Mouse (Mus musculus): Measurements from ENCODE around the gene Chchd4. TPM values are rescaled to one million over a fixed set of nuclear protein-coding genes. Genes with fewer than 3 reads are reported as not detected.

Chchd4 gene
- polyA plus RNA-seq (2014; fragmentation: Illumina TruSeq; extraction: RNeasy Lipid Tissue Mini Kit (QIAGEN cat#74804); ENCODE audit: low read depth, low replicate concordance) = 9.6 TPM

GRCm38 (mm10) chr6:91472868-91473804 is at the start of gene Chchd4, which contains the start of gene Tmem43:
Gene Chchd4 (minus strand): TSS chr6:91473546.
Gene Tmem43 (plus strand): TSS chr6:91473703.

GRCm38 (mm10) chr6:91515545-91516449 is 42.5 kb upstream of the Chchd4 start, which contains the start of the genes Xpc and Lsm3:
Gene Xpc (minus strand): TSS chr6:91515888.
Gene Lsm3 (plus strand): TSS chr6:91515928.

Other genes with a start within 250 kb of the Chchd4 start
- not detected for gene Wnt7a, start 62.2 kb downstream of the Chchd4 start, polyA plus RNA-seq (2014; fragmentation: Illumina TruSeq; extraction: RNeasy Lipid Tissue Mini Kit (QIAGEN cat#74804); ENCODE audit: low read depth, low replicate concordance)
- gene Tmem43, start 157 bp upstream of the Chchd4 start, polyA plus RNA-seq (2014; fragmentation: Illumina TruSeq; extraction: RNeasy Lipid Tissue Mini Kit (QIAGEN cat#74804); ENCODE audit: low read depth, low replicate concordance) = 21.5 TPM
- gene Xpc, start 42.3 kb upstream of the Chchd4 start, polyA plus RNA-seq (2014; fragmentation: Illumina TruSeq; extraction: RNeasy Lipid Tissue Mini Kit (QIAGEN cat#74804); ENCODE audit: low read depth, low replicate concordance) = 5.6 TPM
- gene Lsm3, start 42.4 kb upstream of the Chchd4 start, polyA plus RNA-seq (2014; fragmentation: Illumina TruSeq; extraction: RNeasy Lipid Tissue Mini Kit (QIAGEN cat#74804); ENCODE audit: low read depth, low replicate concordance) = 67.0 TPM
- 63.5 TPM for gene Slc6a6, start 210.5 kb upstream of the Chchd4 start, polyA plus RNA-seq (2014; fragmentation: Illumina TruSeq; extraction: RNeasy Lipid Tissue Mini Kit (QIAGEN cat#74804); ENCODE audit: low read depth, low replicate concordance)

Data from sigmoid colon, adult 10 weeks (tissue).